Mouse (Mus musculus) midbrain, embryonic 13.5 days (tissue): ENCODE measurements around the gene Vps16. TPM values are rescaled to one million over a fixed set of nuclear protein-coding genes. Genes with fewer than 3 reads are reported as not detected.

Source experiments
- ATAC-seq: fragments of 200-750 bp; cut with Nextera tagmentation; 2 replicates; pipeline ENCODE4 v1.8.0; 2017; ENCODE audit warnings: mild to moderate bottlenecking, moderate TSS enrichment, moderate library complexity
- H3K27ac ChIP-seq: fragments of 300-500 bp; sonication (generic); 2 replicates; pipeline ENCODE4 v1.5.1; 2015; ENCODE audit warnings: inconsistent platforms, mild to moderate bottlenecking, moderate library complexity
- H3K27me3 ChIP-seq: fragments of 300-500 bp; sonication (generic); 2 replicates; pipeline ENCODE4 v1.6.1; 2015; ENCODE audit warnings: mild to moderate bottlenecking, inconsistent platforms
- H3K36me3 ChIP-seq: fragments of 300-500 bp; sonication (generic); 2 replicates; pipeline ENCODE4 v1.6.1; 2015; ENCODE audit warnings: mild to moderate bottlenecking, inconsistent platforms
- H3K4me1 ChIP-seq: fragments of 300-500 bp; sonication (generic); replicated peaks from 2 replicates; pipeline ENCODE4 v1.6.1; 2015; ENCODE audit warnings: inconsistent platforms
- H3K4me2 ChIP-seq: fragments of 300-500 bp; sonication (generic); replicated peaks from 2 replicates; pipeline ENCODE4 v1.6.1; 2015; ENCODE audit warnings: moderate library complexity, mild to moderate bottlenecking, inconsistent platforms
- H3K4me3 ChIP-seq: fragments of 300-500 bp; sonication (generic); replicated peaks from 2 replicates; pipeline ENCODE4 v1.5.1; 2015; ENCODE audit warnings: mild to moderate bottlenecking, inconsistent platforms
- H3K9ac ChIP-seq: fragments of 300-500 bp; sonication (generic); replicated peaks from 2 replicates; pipeline ENCODE4 v1.6.1; 2015; ENCODE audit warnings: mild to moderate bottlenecking, inconsistent platforms
- H3K9me3 ChIP-seq: fragments of 300-500 bp; sonication (generic); 2 replicates; pipeline ENCODE4 v1.6.1; 2016; ENCODE audit warnings: mild to moderate bottlenecking, inconsistent platforms
- WGBS: fragments of 180-500 bp; shearing (Covaris S2); methylation state at CpG from one replicate; pipeline ENCODE4 v1.1.7; 2015; 5-methylcytosine and 5-hydroxymethylcytosine counted together
- polyA plus RNA-seq: library from polyadenylated mRNA; unstranded; fragments of >200 nt; fragmentation: Nextera tagmentation; extraction: Ambion mirVana; gene quantifications from 2 replicates; pipeline ENCODE4 v1.2.1, GENCODE M21; 2015

Gene Vps16
- polyA plus RNA-seq, 1 experiment from 2014 or later = 112 TPM

- H3K36me3 ChIP-seq = peaks cover 8% of the 10 kb centered on the region
- ATAC-seq = no peak
- H3K27ac ChIP-seq = no peak overlapping the region
- 84% methylated on average over 3 of the region's 3 CpGs for WGBS
- H3K4me1 ChIP-seq = peaks cover 7% of the 10 kb centered on the region
- no peak overlapping the region for H3K4me2 ChIP-seq
- H3K9ac ChIP-seq = no peak overlapping the region
- no peak overlapping the region for H3K4me3 ChIP-seq
- H3K9me3 ChIP-seq = no peaks in the 10 kb centered on the region
- no peaks in the 10 kb centered on the region for H3K27me3 ChIP-seq
Measured at GRCm38 (mm10) chr2:130430484-130430883, 6.3 kb downstream of the Vps16 start.

- H3K4me3 ChIP-seq = no peak overlapping the region
- H3K27ac ChIP-seq = no peak overlapping the region
- no peak overlapping the region for H3K4me2 ChIP-seq
- no peaks in the 10 kb centered on the region for H3K4me1 ChIP-seq
- no peak for ATAC-seq
- H3K36me3 ChIP-seq = peaks cover 9% of the 10 kb centered on the region
- H3K27me3 ChIP-seq = no peaks in the 10 kb centered on the region
- 93% methylated on average over 3 of the region's 3 CpGs for WGBS
- H3K9me3 ChIP-seq = no peaks in the 10 kb centered on the region
- H3K9ac ChIP-seq = no peak overlapping the region
Measured at GRCm38 (mm10) chr2:130432157-130432556, 8.0 kb downstream of the Vps16 start.

GRCm38 (mm10) chr2:130433152-130433551 lies 9.0 kb downstream of the Vps16 start:
- Histone ChIP-seq H3K27ac (no peak overlapping the region), H3K36me3 (peaks cover 18% of the 10 kb centered on the region), H3K4me1 (no peaks in the 10 kb centered on the region), H3K9me3 (no peaks in the 10 kb centered on the region), H3K4me2 (no peak overlapping the region), H3K9ac (no peak overlapping the region), H3K27me3 (no peaks in the 10 kb centered on the region), H3K4me3 (no peak overlapping the region)
- ATAC-seq = peak; percentile 68
- 27% methylated on average over 4 of the region's 4 CpGs for WGBS

- H3K36me3 ChIP-seq = peaks cover 48% of the 10 kb centered on the region
- no peaks in the 10 kb centered on the region for H3K4me1 ChIP-seq
- no peak overlapping the region for H3K4me2 ChIP-seq
- no peak for ATAC-seq
- H3K9me3 ChIP-seq = no peaks in the 10 kb centered on the region
- WGBS = 100% methylated on average over 1 of the region's 1 CpGs
- H3K27ac ChIP-seq = no peak overlapping the region
- H3K9ac ChIP-seq = no peak overlapping the region
- no peaks in the 10 kb centered on the region for H3K27me3 ChIP-seq
- no peak overlapping the region for H3K4me3 ChIP-seq
Measured at GRCm38 (mm10) chr2:130436769-130437168, 12.6 kb downstream of the Vps16 start.

- H3K27ac ChIP-seq = no peak overlapping the region
- no peak overlapping the region for H3K9ac ChIP-seq
- H3K4me2 ChIP-seq = no peak overlapping the region
- H3K27me3 ChIP-seq = no peaks in the 10 kb centered on the region
- no peak for ATAC-seq
- no peaks in the 10 kb centered on the region for H3K9me3 ChIP-seq
- WGBS = 89% methylated on average over 3 of the region's 3 CpGs
- no peak overlapping the region for H3K4me3 ChIP-seq
- H3K36me3 ChIP-seq = peaks cover 67% of the 10 kb centered on the region
- no peaks in the 10 kb centered on the region for H3K4me1 ChIP-seq
Measured at GRCm38 (mm10) chr2:130438861-130439260, 14.7 kb downstream of the Vps16 start.

GRCm38 (mm10) chr2:130439840-130440480 lies 15.8 kb downstream of the Vps16 start:
- Histone ChIP-seq H3K27ac (no peak overlapping the region), H3K4me3 (no peak overlapping the region)
- WGBS = 96% methylated on average over 4 of the region's 4 CpGs

GRCm38 (mm10) chr2:130442162-130442561 lies 18.0 kb downstream of the Vps16 start:
- Histone ChIP-seq H3K36me3 (peaks cover 82% of the 10 kb centered on the region), H3K27me3 (no peaks in the 10 kb centered on the region), H3K9ac (no peak overlapping the region), H3K4me2 (no peak overlapping the region), H3K4me3 (no peak overlapping the region), H3K27ac (no peak overlapping the region), H3K4me1 (no peaks in the 10 kb centered on the region), H3K9me3 (no peaks in the 10 kb centered on the region)
- no peak for ATAC-seq
- WGBS = 78% methylated on average over 10 of the region's 10 CpGs

More at GRCm38 (mm10) chr2:130439840-130440480, 15.8 kb downstream of the Vps16 start:
- Histone ChIP-seq H3K9me3 (no peaks in the 10 kb centered on the region), H3K9ac (no peak overlapping the region), H3K27me3 (no peaks in the 10 kb centered on the region), H3K4me1 (no peaks in the 10 kb centered on the region), H3K4me2 (no peak overlapping the region), H3K36me3 (peaks cover 74% of the 10 kb centered on the region)
- ATAC-seq = no peak

- peaks cover 33% of the 10 kb centered on the region for H3K4me1 ChIP-seq
- no peak overlapping the region for H3K27ac ChIP-seq
- H3K36me3 ChIP-seq = peaks cover 19% of the 10 kb centered on the region
- H3K4me2 ChIP-seq = no peak overlapping the region
- no peak overlapping the region for H3K9ac ChIP-seq
- H3K4me3 ChIP-seq = no peak overlapping the region
- H3K9me3 ChIP-seq = no peaks in the 10 kb centered on the region
- H3K27me3 ChIP-seq = peaks cover 15% of the 10 kb centered on the region
- no peak for ATAC-seq
Measured at GRCm38 (mm10) chr2:130448449-130448848, 24.3 kb downstream of the Vps16 start.

GRCm38 (mm10) chr2:130449021-130449793 lies 25.1 kb downstream of the Vps16 start:
- no peaks in the 10 kb centered on the region for H3K9me3 ChIP-seq
- peaks cover 36% of the 10 kb centered on the region for H3K4me1 ChIP-seq
- H3K4me3 ChIP-seq = peak overlapping the region; percentile 73
- 8% methylated on average over 17 of the region's 17 CpGs for WGBS
- no peak overlapping the region for H3K27ac ChIP-seq
- ATAC-seq = no peak; the same call in 1 of the 2 replicates
- peaks cover 15% of the 10 kb centered on the region for H3K27me3 ChIP-seq
- H3K9ac ChIP-seq = peak overlapping the region; percentile 95
- peaks cover 12% of the 10 kb centered on the region for H3K36me3 ChIP-seq
- peak overlapping the region; percentile 88 for H3K4me2 ChIP-seq

GRCm38 (mm10) chr2:130449794-130450433 lies 25.8 kb downstream of the Vps16 start, which contains the start of gene Ptpra:
Gene Ptpra, plus strand, starts transcription at chr2:130450278.
- Histone ChIP-seq H3K9me3 (no peaks in the 10 kb centered on the region), H3K4me1 (peaks cover 43% of the 10 kb centered on the region), H3K4me2 (peak within 1 kb of the TSS; percentile 88), H3K36me3 (peaks cover 8% of the 10 kb centered on the region; the same call in 1 of the 2 replicates), H3K9ac (peak within 1 kb of the TSS; percentile 95), H3K27me3 (peaks cover 15% of the 10 kb centered on the region), H3K4me3 (peak within 1 kb of the TSS; percentile 73), H3K27ac (peak within 1 kb of the TSS; percentile 87)
- peak; percentile 99 for ATAC-seq
- WGBS = under 1% methylated on average over 50 of the region's 50 CpGs

GRCm38 (mm10) chr2:130450434-130450796 lies 26.3 kb downstream of the Vps16 start:
- peaks cover 45% of the 10 kb centered on the region for H3K4me1 ChIP-seq
- peaks cover 5% of the 10 kb centered on the region; the same call in 1 of the 2 replicates for H3K36me3 ChIP-seq
- peak overlapping the region; percentile 95 for H3K9ac ChIP-seq
- peak; percentile 90 for ATAC-seq
- peak overlapping the region; percentile 73 for H3K4me3 ChIP-seq
- under 1% methylated on average over 39 of the region's 47 CpGs for WGBS
- H3K27ac ChIP-seq = peak overlapping the region; percentile 87
- H3K27me3 ChIP-seq = peaks cover 15% of the 10 kb centered on the region
- H3K9me3 ChIP-seq = no peaks in the 10 kb centered on the region
- H3K4me2 ChIP-seq = peak overlapping the region; percentile 88
